Mouse (Mus musculus) left cerebral cortex, postnatal 14 days (tissue): ENCODE measurements around the gene Spats1. TPM values are rescaled to one million over a fixed set of nuclear protein-coding genes. Genes with fewer than 3 reads are reported as not detected.

Experiments used
- DNase-seq, 2 experiments: peaks; one replicate each; pipeline ENCODE4 v3.0.0; 2021 to 2022; ENCODE audit warnings: low spot score in 2 of 2, mixed read lengths in 1 of 2
- intact Hi-C: fragments of 180-260 bp; cut with DNase I; formaldehyde crosslinking; loops from one replicate; pipeline ENCODE4 v1.15.1; 2025
- total RNA-seq, 2 experiments: library from RNA; stranded (reverse); gene quantifications; 2 replicates each; pipeline ENCODE4 v1.2.3; 2021

Spats1 gene
- total RNA-seq, 2 experiments from 2014 or later = 4.9 to 6.0 TPM

- intact Hi-C loops = no loop called here
- no peak for DNase-seq
Measured at GRCm38 (mm10) chr17:45498397-45498796, 23.2 kb upstream of the Spats1 start.

DNA sequence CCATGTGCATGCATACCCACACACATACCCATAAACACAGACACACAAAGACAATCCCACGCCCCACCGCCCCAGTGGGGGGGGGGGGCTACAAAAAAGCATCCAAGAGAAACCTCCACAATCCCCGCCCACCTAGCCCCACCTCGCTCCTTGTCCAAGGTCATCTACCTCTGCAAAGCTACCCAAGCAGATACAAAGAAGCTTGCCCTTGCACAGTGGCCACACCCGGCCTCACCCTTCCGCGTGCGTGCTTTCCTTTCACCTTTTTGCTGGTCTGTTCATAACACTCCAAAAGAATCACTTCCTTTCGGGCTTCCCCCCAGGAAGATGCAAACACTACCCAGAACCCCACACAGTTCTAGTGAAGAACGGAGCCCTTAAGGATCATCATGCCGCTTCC lies 20.2 kb upstream of the Spats1 start:
- intact Hi-C loops = no loop called here
- no peak for DNase-seq

DNA sequence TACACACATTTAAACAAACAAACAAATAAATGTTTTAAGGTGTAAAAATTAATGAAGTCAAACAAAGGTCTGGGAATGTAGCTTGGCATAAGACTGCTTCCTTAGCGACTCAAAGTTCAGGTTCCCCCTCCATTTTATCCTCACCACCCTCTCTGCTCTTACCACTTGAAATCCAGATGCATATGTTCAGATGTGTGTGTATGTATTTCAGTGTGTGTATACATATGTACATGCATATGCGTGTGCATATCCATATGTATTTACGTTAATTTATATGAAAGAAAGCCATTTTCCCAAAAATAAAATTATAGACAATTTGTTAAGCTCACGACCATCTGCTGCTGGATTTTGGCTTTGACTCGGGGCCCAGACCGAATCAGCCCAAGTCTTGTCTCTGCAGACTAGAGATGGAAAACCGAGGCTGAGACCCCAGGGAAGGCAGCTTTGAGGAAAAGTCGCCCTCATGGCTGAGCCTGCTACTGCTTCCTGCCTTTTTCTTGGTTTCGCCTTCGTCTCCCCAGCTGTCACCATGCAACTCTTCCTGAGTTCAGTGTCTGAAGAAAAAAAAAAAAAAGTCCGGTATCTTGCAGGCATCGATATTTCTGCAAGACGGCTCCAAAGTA lies 15.4 kb upstream of the Spats1 start:
- DNase-seq = no peak
- intact Hi-C loops = no loop called here

GRCm38 (mm10) chr17:45489736-45490135 lies 14.5 kb upstream of the Spats1 start:
- DNase-seq = no peak
- intact Hi-C loops = no loop called here

DNA sequence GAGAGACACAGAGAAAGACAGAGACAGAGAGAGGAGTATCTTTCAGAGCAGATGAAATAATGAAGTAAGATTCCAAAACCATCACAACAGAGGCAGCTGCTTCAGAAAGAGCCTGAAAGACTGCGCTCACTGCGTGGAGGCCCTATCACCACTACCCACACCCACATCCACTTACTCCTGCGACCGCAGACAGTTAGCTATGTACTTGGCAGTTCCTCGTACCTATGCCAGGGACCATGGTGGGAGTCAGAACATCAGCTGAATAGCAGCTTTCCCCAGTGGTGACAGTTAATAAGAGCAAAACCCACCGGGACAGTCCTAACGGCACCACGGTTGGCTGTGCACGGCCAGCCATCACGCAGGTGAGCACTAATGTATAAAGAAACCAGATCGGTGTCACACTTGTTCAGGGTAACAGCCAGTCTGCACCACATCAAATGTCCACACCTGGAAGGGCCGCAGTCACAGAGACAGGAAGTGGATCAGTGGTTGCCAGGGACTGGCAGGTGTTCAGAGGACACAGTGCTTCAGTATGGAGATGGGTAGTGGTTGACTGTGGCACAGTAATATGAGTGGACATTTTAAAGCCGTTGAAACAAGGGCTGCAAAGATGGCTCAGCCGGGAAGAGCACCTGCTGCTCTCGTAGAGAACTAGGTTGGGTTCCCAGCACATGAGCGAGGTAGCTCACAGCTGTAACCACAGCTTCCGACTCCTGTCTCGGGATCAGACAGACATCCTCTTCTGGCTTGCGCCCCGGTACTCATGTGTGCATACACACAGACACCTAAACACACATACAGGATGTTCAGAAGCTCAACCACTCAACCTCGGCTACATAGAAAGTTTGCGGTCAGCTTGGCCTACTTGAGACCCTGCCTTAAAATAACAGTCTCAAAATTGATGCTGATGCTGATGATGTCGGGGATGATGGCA lies 13.4 kb upstream of the Spats1 start:
- DNase-seq = no peak
- intact Hi-C loops = no loop called here

- intact Hi-C loops = no loop called here
- no peak for DNase-seq
Measured at GRCm38 (mm10) chr17:45487216-45487615, 12.0 kb upstream of the Spats1 start.

DNA sequence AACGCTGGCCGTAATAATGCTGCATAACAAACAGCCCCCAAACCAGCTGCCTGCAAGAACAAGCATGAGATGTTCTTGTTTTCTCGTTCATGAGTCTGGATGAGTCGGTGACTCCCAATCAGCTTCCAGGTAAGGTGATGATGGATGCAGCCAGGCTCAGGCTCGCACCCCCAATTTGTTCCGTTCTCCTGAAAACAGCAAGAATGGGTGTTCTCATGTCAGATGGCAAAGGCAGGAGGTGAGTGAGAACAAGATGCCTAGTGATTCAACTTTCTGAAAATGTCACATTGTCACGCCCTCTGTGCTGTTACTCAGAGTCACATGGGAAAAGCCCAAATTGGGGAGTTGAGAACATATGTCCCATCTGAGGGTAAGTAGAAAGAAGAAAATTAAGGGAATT lies 10.4 kb upstream of the Spats1 start:
- intact Hi-C loops = no loop called here
- DNase-seq = no peak

- DNase-seq = no peak
- intact Hi-C loops = no loop called here
Measured at GRCm38 (mm10) chr17:45480429-45480828, 5.2 kb upstream of the Spats1 start.

DNA sequence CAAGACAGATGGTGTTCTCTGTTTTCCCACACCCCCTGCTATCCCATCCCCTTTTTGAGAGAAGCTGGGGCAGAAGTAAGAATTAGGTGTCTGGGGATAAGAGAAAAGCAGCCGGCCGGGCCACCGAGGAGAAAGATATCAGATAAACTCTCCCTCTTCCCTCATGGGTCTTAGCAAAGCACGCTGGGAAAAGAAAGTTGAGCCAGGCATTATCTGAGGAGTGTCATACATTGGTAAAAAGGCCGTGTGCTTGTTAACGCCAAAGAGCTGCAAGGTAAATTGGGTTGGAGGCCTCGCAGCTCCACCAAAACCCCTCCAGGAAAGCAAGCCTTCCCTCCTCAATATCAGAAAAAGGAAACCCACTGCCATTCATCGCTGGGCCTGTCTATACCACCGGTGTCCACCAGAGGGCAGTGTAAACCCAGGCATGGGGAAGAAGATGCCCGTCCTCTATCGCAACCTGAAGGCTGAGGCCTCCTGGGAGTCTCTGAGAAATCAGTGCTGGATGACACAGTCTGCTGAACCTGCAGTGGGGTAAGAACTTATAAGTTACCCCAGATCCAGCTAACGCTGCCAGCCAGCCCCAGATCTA lies 3.1 kb upstream of the Spats1 start:
- peak; percentile 79 to 88 for DNase-seq
- intact Hi-C loops = loop anchor here (1.0 kb wide), 1 partner anchor 74 kb away; no protein-coding TSS in a partner anchor

- intact Hi-C loops = no loop called here
- no peak for DNase-seq
Measured at GRCm38 (mm10) chr17:45474146-45474545, 1.1 kb downstream of the Spats1 start.

GRCm38 (mm10) chr17:45473667-45474066 lies 1.5 kb downstream of the Spats1 start:
- no peak for DNase-seq
- intact Hi-C loops = no loop called here

- intact Hi-C loops = no loop called here
- DNase-seq = peak in 1 of 2 experiments; percentile 39
Measured at GRCm38 (mm10) chr17:45470726-45471125, 4.5 kb downstream of the Spats1 start.

- no peak for DNase-seq
- intact Hi-C loops = no loop called here
Measured at GRCm38 (mm10) chr17:45468302-45468701, 6.9 kb downstream of the Spats1 start.

DNA sequence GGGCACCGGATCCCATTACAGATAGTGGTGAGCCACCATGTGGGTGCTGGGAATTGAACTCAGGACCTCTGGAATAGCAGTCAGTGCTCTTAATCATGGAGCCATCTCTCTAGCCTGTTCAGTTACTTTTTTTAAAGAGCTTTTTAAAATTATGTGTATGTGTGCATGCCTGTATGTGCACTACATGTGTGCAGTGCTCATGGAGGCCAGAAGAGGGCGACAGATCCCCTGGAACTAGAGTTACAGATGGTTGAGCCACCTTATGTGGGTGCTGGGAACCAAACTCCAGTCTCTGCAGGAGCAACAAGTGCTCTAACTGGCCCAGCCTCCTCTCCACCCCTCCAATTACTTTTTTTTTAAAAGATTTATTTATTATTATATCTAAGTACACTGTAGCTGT lies 8.5 kb downstream of the Spats1 start:
- intact Hi-C loops = no loop called here
- DNase-seq = no peak

- DNase-seq = no peak
- intact Hi-C loops = no loop called here
Measured at GRCm38 (mm10) chr17:45464255-45464654, 11.0 kb downstream of the Spats1 start.

DNA sequence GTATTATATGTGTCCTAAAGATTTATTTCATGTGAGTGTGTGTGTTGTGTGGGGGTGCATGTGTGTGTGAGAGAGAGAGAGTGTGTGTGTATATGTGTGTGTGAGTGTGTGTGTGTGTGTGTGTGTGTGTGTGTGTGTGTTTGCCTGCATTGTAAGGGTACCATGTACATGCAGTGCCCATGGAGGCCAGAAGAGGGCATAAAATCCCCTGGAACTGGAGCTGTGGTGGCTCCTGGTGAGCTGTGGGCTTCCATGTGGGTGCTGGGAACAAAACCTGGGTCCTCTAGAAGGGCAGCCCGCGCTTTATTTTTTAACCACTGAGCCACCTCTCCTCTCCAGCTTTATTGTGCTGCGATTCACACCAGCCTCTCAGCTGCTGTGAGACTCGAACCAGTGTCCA lies 12.7 kb downstream of the Spats1 start:
- DNase-seq = no peak
- intact Hi-C loops = no loop called here

DNA sequence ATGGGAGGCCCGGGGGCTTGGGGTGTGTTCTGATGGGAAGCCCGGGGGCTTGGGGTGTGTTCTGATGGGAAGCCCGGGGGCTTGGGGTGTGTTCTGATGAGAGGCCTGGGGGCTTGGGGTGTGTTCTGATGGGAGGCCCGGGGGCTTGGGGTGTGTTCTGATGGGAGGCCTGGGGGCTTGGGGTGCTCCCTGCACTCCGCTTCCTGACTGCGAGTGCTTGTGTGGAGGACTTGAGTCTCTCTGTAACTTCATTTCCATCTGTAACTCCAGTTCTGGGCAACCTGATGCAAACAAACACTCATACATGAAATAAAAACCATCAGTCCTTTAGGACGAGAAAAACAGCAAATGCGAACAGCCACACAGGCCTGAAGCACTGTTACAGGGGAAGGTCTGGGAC lies 16.2 kb downstream of the Spats1 start:
- DNase-seq = no peak
- intact Hi-C loops = no loop called here

DNA sequence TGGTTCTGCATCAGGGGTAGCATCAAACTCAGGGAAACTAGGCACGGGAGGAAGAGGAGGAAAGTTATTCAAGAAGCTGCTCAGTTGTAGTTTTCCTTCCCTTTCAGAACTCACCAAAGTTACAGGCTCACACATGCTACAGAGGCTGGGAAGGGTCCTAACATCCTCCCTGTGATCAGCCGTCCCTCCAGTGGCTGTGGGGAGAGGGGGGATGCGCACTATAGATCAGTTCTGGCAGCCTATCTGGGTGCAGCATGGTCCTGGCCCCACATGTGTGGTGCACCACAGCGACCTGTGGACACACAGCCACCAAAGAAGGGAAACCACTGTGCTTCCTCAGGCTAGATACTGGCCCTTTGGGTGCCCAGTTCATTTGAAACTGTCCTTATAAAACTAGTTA lies 16.7 kb downstream of the Spats1 start:
- DNase-seq = no peak
- intact Hi-C loops = no loop called here

- no peak for DNase-seq
- intact Hi-C loops = no loop called here
Measured at GRCm38 (mm10) chr17:45457487-45457886, 17.7 kb downstream of the Spats1 start.
